Mouse (Mus musculus) cerebellum, postnatal 4 days (tissue): ENCODE measurements around the gene Lmo2.
"Not testable (repeated sequence)": the region's sequence is repeated elsewhere in the genome, so short reads cannot be mapped to it uniquely, and the experiment has no call there.

ENCODE experiments used
- DNase-seq, 2 experiments: peaks; one replicate each; pipeline ENCODE4 v3.0.0; 2022; ENCODE audit warnings: low spot score in 2 of 2, mixed read lengths in 1 of 2

Gene Lmo2

DNA sequence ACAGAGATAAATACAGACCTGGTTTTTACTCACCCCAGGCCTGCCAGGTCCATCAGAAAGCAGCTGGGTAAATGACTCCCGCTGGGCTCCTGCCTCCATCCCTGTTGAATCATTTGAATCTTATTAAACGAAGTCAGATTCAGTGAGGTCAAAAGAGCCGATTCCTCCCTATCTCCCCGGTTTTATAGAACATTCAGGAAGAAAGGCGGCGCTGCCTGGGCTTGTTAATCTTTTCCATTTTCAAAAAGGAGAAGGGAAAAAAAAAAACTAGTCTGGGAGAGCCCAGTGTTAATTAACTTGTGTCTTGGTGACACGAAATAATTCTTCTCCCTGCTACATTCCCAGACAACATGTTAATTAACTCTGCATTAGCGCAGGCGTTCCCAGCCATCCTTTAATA lies 19.9 kb downstream of the Lmo2 start:
- DNase-seq: no peak

DNA sequence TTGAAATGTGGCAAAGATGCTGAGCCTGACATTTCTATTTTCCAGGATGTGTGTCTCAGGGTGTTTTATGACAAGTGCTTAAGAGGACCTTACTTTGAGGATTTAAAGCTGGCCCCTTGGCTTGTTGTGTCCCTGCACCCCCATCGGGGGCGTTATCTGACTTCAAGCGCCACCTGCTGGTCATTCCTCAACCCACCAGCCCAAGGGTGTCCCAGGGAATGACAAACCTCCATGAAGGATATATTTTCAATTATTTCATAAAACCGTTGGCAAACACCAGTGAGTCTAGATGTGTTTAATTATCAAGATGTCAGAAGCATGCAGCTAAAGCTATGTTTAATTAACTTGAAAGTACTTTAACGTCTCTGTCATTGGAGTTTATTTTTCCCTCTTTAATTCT lies 24.5 kb downstream of the Lmo2 start:
- DNase-seq: peak; percentile 84

DNA sequence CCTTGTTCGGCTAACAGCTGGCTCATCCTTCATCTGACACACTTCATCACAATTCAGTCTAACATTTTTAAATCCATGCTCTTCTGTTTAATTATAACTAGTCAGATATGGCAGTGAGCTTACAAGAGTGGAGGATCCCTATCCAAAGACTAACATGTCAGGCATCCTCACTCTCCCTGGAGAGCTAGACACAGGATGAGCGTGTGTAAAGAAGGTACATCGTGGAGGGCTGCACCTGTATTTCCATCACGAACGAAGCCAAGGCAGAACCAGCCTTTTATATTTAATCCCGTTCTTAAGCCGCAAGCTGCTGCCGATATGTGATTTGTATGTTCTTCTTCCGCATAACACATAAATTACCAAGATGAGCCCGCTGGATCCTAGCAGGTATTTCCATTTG lies 25.4 kb downstream of the Lmo2 start:
- no peak for DNase-seq

DNA sequence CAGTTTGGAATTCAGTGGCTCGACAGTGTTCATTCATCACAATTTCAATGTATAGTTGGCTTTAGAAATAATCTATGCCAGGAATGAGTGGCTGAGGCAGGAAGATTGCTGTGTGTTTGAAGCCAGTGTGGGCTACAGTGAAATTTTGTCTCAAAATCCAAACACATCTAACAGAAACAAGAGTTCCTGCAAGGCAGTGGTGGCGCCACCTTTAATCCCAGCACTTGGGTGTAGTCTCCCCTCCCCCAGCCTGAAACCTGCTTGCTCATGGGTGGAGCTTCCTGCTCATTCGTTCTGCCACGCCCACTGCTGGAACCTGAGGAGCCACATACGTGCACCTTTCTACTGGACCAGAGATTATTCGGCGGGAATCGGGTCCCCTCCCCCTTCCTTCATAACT lies 29.8 kb downstream of the Lmo2 start:
- not testable (repeated sequence) for DNase-seq

DNA sequence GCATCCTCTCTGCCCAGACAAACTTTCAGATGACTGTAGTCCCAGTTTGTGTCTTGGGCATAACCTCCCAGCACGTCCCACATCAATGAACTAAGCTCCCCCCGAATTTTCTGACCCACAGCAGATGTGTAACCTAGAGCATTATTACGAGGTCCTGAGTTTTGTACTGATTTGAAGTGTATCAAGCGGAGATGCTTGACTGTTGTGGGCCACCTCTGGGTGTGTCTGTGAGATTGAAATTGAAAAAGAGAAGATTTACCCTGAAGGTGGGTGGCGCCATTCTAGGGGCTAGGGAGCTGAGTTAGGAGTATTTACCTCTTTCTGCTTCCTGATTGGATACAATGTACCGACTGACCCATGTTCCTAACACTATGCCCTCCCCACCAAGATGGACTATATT lies 31.9 kb downstream of the Lmo2 start:
- no peak for DNase-seq

DNA sequence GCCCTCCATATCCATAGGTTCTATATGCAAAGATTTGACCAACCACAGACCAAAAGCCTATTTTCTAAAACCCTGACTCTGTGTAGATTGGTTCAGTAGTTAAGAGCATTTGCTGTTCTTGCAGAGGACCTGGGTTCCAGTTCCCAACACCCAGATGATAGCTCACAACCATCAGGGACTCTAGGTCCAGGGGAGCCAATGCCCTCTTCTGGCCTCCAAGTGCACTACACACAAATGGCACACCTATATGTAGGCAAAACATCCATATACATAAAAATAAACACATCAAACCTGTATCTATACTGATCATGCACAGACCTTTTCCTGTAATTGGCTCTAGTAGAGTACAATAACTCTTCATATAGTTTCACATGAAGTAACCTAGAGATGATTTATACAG lies 33.5 kb downstream of the Lmo2 start:
- DNase-seq: no peak

DNA sequence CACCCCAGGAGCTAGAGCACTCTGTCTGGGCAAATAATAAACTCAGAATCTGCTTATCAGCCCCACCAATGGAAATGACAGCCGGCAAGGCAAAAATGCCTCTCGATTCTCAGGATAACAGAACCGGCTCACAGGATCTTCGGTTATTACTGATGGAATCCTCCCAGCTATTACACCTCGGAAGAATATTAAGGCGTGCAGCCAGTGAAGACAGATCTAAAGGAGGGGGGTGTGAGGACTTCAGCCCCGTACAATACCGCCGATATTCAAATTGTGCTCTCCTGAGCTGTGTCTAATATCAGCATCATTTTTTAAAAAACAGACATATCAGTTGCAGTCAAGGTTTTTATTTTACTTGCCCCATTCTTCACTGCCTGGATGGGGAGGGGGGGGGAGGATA lies 34.4 kb downstream of the Lmo2 start:
- no peak for DNase-seq

DNA sequence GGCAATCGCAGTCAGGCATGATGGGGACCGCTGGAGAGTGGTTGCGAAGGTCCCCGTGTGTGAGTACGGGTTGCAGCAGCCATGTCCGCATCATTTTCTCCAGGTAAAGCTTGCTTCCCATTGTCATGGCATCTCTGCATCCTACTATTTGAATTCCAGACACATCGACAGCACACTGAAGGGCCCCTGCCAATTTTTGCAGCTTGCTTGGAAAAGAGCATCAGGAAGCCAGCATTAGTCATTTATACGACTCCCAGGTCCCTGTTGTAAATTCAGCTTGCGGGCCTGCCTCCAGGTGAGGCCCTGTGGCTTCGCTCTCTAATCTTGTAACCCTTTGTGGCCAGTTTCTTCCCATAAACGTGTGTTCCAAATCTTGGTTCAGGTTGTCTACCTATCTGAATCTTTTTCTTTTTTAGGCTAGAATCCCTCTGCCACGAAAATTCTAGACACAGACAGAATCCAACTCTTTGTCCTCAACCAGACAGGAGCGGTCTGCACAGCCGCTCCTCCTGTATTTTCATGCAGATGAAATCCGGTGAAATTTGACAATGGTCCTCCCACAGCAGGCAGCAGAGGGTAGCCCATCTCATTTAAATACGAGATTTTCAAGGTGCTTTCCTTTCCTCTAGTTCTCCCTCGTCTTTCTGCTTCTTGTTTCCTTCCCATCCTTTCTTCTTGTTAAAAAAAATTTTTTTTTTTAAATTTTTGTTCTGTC lies 35.0 kb downstream of the Lmo2 start:
- DNase-seq: no peak

DNA sequence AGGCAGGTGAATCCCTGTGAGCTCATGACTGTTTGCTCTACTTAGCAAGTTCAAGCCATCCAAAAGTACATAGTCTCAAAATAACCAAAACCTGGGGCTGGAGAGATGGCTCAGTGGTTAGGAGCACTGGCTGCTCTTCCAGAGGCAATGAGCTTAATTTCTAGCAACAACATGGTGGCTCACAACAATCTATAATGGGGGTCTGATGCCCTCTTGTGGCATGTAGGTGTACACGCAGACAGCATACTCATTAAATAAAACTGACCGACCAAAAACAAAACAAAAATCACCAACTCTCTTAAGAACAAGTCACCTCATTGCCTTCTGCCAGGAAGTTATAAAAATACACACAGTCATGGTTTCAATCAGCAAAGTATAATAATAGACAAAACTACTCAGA lies 43.3 kb downstream of the Lmo2 start:
- no peak for DNase-seq

DNA sequence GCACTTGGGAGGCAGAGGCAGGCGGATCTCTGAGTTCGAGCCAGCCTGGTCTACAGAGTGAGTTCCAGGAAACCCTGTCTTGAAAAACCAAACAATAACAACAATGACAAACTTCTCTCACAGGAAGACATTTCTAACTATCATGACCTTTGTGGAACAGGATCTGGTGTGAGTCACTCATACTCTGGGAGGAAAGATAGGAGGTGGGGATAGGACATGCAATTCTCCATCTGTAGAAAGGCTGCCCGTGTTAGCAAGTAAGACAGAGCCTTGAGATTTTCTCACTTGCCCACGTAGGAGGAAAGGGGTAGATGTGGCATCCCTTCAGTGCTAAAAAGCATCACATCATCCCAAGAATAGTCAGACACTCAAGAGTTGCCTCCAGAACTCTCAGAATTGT lies 44.1 kb downstream of the Lmo2 start:
- DNase-seq: no peak

DNA sequence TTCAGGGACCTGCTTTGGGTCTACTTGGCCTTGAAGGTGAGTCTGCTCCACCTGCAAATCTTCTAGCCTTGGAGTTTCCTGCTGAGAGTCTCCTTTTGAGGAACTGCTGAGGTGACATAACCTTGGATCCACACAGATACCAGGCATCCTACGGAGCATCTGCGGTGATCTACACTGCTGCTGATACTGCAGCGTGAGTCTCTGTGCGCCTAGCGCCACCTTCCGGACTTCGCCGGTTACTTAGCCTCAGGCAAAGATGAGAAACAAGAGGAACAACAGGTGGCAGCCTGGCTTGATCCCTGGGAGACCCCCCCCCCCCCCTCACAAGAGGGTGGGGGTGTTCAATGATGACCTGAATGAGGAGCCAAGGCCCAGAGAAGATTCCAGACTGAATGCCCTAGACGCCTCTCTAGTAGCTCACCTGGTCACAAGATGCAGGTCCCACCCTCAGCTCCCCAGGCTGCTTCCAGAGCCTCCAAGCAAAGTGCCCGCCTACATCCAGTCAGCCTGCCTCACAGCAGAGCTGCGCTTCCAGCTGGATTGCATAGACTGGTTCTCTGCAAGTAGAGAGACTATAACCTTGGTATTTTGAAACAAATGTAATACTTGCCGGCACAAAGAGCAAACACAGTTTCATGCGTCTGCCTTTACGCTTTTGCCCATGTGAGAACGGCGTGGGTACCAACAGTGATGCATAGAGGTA lies 45.1 kb downstream of the Lmo2 start:
- peak; percentile 50 to 74 for DNase-seq

DNA sequence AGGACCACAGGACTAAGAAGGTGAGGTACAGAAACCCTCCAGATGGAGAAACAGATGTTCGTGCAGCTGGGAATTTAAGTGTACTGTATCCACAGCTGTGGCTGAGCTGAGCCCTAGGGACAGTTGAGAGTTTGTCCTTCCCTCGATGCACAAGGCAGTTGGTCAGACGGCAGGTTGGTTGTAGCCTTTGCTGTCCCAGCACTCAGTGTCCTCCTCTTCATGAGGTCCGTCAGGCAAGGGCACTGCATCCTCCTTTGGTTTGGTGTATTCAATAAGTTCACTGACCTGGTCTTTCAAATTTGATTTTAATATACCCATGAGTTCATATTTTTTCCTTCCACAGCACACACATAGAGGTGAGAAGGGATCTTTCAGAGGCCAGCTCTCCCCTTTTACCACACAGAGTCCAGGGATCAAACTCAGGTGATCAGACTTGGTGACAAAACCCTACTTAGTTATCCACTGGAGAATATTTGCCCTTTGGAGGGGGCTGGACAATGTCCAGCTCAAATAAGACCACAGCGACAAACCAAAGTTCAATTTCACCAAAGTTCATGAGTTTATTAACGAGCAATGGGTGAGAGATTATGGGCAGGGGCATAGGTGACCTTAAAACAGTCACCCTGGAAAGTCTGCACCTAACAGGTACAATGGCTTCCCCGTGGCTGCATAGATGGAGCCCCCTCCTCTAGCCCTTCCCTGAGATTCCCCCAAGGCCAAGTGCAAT lies 50.2 kb downstream of the Lmo2 start:
- DNase-seq: no peak

DNA sequence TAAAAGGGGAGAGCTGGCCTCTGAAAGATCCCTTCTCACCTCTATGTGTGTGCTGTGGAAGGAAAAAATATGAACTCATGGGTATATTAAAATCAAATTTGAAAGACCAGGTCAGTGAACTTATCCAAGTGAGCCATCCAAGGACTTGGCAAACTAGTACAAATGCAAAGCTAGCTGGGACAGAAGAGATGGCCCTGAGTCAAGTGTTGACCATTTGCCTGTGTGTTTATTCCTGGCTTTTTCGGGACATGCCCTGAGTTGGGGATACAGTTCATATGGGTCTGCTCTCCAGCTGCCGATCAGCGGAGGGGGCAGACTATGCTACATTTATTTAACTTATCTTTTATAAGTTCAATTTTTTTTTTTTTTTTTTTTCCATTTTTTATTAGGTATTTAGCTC lies 51.1 kb downstream of the Lmo2 start:
- not testable (repeated sequence) for DNase-seq

DNA sequence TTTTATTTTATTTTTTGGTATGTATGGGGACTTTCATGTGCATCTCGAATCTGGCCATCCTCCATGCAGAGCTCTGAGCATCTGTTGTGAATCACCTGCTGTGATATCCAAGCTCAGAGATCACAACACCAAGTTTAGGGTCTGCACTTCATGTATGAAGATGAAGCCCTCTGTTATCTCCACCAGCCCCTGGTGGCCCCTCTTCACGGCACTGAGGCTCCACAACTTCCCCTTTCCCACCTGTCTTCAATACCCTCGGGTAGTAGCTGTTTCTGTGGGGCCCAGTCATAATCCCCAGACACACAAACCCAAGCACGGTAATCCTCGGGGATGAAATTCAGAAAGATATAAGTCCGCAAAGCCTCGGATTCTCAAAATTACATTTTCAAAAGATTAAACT lies 65.3 kb downstream of the Lmo2 start:
- no peak for DNase-seq

DNA sequence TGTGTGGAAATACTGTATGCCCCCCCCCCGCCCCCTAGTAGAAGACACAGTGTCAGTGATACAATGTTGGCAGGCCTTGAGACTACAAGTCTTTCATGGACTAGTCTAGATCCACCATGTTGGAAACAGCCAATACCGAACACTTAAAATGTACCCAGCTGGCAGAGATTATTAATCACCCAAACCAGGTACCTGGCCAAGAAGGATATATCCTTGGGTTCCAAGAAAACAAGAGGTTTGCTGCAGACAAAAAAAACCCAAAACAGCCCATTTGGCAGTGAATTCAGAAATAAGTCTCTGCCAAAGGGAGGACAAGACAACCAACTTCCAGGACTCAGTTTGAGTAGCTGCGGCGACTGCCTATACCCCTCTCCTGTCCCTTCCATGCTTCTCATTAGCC lies 66.9 kb downstream of the Lmo2 start:
- no peak for DNase-seq

DNA sequence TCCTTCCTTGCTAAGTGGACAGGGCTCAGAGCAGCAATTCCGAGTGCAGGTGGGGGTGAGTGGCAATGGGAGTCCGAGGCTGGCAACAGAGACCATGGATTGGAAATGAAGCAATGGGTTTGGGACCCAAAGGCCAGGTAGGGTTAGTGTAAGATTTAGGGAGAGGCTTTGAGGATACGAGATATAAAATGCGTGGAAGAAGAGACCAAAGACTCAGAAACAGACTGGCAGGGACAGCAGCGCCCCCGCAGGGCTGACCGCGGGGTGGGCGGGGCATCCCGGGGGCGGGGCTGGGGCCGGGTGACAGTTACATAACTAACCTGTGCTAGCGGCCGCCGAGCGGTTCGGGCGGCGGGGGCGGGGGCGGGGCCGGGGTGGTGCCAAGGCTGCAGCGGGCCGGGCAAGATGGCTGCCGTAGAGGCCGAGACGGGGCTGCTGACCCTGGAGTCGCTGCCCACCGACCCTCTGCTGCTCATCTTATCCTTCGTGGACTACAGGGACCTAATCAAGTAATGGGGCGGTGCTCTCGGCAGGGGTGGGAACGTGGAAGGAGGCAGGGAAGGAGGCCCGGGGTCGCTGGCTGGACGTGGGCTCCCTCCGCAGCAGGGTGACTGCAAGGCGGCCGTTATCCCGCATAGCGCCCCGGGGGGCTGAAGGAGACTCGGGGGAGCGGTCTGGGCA lies 69.8 kb downstream of the Lmo2 start, which contains the start of gene Fbxo3:
Gene Fbxo3 (plus strand): TSS at position 264 of the 681 bp plus-strand sequence.
- DNase-seq: peak; percentile 57 to 85

DNA sequence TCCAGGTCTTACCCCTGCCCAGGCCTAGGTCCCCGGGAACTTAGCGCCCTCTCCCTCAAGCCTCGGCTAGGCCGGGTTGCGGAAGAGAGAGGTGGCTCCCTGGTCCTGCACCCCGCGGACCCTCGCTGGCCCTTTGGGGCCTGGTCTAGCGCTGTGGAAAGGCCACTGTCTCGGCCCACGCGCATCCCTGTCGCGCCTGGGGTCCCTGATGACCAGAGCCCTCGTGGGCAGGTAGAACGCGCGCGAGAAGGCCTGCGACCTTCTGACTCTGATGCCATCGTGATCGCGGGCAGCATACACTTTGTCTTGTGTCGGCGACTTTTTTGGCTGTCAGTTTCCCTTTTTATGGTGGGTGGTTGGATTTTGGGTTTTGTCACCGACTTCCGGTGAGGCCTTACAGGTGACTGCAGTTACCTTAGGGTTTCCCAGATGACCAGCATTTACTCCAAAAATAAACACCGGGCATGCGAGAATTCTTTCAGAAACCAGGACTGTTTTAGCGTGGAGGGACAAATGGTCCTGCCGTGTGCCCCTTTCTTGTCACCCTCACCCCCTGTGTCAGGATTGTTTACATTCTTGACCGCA lies 70.4 kb downstream of the Lmo2 start, which contains the start of gene 4931422A03Rik:
Gene 4931422A03Rik (minus strand): TSS at position 223 of the 585 bp plus-strand sequence.
- no peak for DNase-seq

DNA sequence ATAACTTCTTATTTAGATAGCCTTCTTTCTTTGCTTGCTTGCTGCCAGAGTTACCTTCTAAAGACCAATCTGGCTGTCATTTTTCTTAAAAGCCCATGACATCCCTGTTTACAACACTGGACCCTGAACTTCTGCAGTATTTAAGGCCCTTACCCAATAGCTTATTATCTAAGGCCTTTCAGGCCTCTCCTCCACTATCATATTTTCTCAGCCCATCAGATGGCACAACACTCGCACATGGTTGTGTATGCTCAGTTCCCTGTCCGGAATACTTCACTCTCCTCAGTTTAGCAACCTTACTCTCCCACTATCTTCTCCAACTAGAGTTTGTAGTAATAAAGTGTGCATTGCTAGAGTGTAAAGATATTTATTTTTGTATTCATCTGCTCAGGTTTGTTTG lies 71.3 kb downstream of the Lmo2 start:
- DNase-seq: no peak

DNA sequence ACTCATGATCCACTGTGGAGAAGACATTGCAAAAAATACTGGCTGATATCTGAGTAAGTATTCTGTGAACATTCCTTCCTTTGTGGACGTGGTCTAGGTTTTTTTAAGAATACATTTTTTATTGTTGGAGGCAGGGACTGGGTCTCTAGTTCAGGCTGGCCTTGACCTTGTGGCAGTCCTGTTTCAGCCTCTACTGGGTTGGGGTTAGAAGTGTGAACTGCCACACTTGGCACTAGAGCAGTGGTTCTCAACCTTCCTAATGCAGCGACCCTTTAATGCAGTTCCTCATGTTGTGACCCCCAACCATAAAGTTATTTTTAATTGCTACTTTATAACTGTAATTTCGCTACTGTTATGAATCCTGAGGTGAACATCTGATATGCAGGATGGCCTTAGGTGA lies 72.6 kb downstream of the Lmo2 start:
- no peak for DNase-seq
